Mouse (Mus musculus) mouse trophoblast stem cell (cell line): ENCODE data around the gene Lrrc56.
"Not testable (repeated sequence)": the region's sequence is repeated elsewhere in the genome, so short reads cannot be mapped to it uniquely, and the experiment has no call there.

Experiments used
- in situ Hi-C, 2 experiments: fragments of 300-500 bp; cut with MseI, MboI; formaldehyde crosslinking; loops; 2 replicates in 1 of 2; 3 replicates in 1 of 2; pipeline ENCODE4 v1.15.1; 2025

The Lrrc56 gene

GRCm38 (mm10) chr7:141216894-141217293, 22.9 kb downstream of the Lrrc56 start:
- in situ Hi-C loops, result no loop called here

- in situ Hi-C loops, result no loop called here
These were observed 23.5 kb downstream of the Lrrc56 start for GRCm38 (mm10) chr7:141217343-141218013.

DNA sequence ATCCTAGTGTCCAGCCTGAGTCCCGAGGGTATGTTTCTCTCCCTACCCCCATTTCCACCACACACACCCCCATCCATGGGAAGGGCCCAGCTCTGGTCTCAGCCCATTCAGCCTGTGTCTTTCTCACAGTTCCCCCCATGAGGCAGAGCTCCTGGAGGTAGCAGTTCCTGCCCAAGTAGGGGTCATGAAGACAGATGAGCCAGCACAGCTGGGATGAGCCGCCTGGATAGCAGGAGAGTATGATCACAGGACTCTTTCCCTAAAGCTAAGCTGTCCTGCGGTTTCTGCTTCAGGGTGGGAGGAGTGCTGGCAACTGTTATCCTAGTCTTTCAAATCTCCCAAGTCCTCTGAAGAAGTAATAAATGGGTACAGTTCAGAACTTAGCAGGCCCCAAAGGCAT, 24.2 kb downstream of the Lrrc56 start:
- in situ Hi-C loops, result no loop called here

GRCm38 (mm10) chr7:141218557-141219133, 24.7 kb downstream of the Lrrc56 start:
- in situ Hi-C loops, result no loop called here

- in situ Hi-C loops, result no loop called here
These were observed 25.7 kb downstream of the Lrrc56 start for GRCm38 (mm10) chr7:141219558-141220099.

GRCm38 (mm10) chr7:141220377-141220776, 26.4 kb downstream of the Lrrc56 start:
- in situ Hi-C loops, result no loop called here

- in situ Hi-C loops, result no loop called here
These were observed 27.5 kb downstream of the Lrrc56 start for GRCm38 (mm10) chr7:141221249-141222125.

GRCm38 (mm10) chr7:141222126-141222467, 28.1 kb downstream of the Lrrc56 start:
- in situ Hi-C loops, result no loop called here

GRCm38 (mm10) chr7:141222696-141223215, 28.8 kb downstream of the Lrrc56 start:
- in situ Hi-C loops, result no loop called here

DNA sequence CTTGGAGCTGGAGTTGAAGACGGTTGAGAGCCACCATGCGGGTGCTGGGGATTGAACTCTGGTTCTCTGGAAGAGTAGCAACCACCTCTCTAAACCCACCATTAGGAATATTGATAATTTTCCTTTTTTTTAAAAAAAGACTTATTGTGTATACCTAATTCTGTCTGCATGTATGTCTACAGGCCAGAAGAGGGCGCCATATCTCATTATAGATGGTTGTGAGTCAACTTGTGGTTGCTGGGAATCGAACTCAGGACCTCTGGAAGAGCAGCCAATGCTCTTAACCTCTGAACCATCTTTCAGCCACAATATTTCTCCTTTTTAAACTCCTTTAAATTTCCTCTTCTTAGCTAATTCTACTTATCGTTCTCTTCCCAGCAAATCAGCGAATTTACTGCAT, 32.6 kb downstream of the Lrrc56 start:
- in situ Hi-C loops, result no loop called here

- in situ Hi-C loops, result no loop called here
These were observed 33.8 kb downstream of the Lrrc56 start for GRCm38 (mm10) chr7:141227796-141228195.

DNA sequence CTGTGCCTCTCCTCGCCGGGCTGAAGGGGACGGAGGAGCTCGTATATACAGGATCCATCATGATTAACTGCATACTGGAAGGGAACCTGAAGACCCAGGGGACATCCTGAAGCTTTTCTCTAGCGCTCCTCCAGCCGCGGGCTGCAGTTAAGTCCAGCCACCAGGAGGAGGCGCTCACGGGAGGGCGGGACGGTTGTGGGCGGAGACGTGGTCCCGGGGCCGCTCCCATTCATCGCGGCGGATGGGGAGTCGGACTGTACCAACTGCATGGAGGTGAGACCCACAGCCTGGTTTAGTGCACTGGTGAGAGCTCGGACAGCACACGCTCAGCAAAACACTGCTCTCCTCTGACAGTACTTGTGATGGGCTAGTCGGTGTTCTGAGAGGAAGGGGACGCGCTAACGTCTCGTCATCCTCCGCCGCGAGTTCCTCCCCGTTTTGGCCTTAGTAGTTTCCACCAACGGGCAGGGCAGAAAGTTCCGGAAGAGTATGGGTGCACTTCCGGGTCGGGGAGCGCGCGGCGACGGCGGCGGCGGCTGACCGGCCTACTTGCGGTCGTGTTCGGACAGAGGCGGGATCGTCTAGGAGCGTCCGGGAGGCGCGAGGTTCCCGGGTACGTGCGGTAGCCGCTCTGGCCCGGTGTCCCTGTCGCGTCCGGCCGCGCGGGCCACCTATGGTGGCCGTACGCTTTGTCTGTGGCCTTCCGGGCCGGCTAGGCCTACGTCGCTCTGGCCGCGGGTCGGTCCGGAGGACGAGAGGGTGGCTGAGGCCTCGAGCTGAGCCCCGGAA, 34.5 kb downstream of the Lrrc56 start, which contains the start of gene Phrf1:
Gene Phrf1, plus strand, starts transcription at position 506 of the 789 bp plus-strand sequence.
- in situ Hi-C loops, result no loop called here

GRCm38 (mm10) chr7:141229702-141230101, 35.7 kb downstream of the Lrrc56 start:
- in situ Hi-C loops, result no loop called here

DNA sequence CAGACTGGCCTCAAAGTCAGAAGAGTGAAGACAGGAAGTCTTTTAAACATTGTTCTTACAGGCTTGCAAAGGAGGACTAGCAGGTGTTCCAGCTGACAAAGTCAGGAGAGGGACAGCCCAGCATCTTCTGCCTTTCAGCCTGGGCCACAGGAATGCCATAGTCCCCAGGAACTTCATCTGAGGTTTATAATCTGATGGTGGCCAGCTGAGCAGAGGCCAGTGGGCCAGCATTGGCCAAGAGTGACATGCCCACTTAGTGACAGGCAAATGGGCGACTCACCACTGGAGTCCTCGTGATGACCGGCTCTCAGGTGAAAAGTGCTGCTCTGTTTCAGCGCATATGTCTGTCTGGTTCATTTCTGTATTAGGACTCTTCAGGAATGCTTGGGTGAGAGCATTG, 36.6 kb downstream of the Lrrc56 start:
- in situ Hi-C loops, result no loop called here

- in situ Hi-C loops, result no loop called here
These were observed 37.2 kb downstream of the Lrrc56 start for GRCm38 (mm10) chr7:141231111-141231510.

DNA sequence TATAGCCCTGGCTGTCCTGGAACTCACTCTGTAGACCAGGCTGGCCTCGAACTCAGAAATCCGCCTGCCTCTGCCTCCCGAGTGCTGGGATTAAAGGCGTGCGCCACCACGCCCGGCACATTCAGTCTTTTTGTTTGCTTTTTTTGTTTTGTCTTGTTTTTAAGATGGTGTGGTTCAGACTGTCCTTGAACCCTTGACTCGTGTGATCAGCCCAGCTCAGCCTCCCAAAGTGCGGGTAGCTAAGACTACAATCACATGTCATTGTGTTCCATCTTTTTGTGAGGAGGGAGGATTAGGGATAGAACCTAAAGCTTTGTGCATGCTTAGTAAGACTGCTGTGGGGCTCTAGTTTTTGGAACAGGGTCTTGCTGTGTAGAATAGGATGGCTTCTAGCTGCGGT, 37.6 kb downstream of the Lrrc56 start:
- in situ Hi-C loops, result no loop called here

DNA sequence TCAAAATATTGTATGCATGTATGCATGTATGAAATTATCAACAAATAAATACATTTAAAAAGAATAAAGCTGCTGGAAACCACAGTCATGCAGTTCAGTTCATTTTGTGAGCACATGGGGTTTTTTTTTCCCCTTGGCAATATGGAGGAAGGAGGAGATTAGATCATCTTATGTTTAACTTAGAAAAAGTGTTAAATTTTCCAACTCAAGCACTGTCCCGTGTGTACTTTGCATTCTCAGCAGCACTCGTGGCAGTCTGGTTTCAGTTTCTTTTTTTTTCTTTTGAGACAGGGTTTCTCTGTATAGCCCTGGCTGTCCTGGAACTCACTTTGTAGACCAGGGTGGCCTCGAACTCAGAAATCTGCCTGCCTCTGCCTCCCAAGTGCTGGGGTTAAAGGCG, 56.5 kb downstream of the Lrrc56 start:
- in situ Hi-C loops, result not testable (repeated sequence)

DNA sequence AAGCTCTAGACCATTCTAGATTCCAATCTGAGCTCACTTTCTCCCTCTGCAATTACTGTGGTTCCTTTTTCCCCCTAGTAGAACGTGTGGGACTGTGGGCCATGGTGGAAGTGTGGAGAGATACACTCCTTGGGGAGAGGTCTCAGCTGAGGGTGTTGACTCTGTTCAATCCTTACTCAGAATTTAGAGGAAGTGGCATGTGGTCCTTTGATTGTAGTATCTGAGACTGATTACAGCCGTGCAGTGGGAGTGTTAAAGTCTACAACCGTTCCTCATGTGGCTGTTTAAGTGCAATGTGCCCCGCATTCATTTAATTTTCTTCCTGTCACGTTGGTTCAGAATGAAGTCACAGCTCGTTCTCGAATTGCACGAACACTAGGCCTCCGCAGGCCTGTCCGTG, 62.2 kb downstream of the Lrrc56 start:
- in situ Hi-C loops, result no loop called here
